Mouse (Mus musculus) spleen, postnatal 0 days (tissue): ENCODE results near the gene Vti1b. TPM values are rescaled to one million over a fixed set of nuclear protein-coding genes. Genes with fewer than 3 reads are reported as not detected.

ENCODE experiments used
- polyA plus RNA-seq: library from polyadenylated mRNA; unstranded; fragments of >200 nt; fragmentation: Nextera tagmentation; extraction: Ambion mirVana; gene quantifications from 2 replicates; pipeline ENCODE4 v1.2.1, GENCODE M21; 2015

Vti1b gene
- 56.2 and 61.7 TPM in 2 replicates for polyA plus RNA-seq

DNA sequence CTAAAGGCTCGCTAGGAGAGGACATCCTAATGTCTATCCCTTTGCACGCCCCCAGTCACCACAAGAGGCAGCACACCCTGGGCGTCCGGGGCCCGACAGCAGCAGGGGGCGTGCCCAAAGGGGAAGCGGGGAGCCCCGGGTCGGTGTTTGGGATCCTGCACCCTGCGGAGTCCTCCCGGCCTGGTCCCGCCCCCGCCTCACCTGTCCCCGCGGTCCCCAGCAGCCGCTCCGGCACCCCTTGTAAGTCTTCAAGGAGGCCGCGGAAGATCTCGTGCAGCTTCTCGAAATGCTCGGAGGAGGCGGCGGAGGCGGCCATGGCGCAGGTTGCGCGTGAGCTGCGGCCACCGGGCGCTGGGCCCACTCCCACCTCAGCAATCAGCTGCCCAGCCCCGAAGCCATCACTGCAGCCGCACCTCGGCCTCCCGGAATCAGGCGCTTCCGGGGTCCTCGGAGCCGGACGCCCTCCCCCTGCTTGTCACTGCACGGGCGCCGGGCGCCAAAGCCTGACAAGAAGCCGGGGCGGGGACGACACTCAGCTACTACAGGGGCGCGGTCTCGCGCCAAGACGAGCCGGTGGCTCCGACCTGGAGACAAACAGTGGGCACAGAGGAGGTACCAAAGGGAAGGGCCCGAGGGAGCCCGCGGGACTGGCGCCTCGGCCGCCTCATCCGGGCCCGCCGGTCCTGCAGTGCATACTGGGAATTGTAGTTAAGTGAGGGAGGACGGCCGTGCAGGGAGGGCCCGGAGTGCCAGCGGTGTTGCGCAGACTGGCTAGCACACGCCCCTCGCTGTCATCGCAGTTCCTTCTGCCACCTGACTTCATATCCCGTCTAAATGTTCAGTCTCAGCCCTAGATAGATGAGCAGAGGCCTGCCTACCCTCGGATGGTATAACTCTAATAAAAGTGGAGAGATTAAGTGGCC lies at the start of gene Vti1b:
Gene Vti1b, minus strand, starts transcription at position 649 of the 923 bp plus-strand sequence.

DNA sequence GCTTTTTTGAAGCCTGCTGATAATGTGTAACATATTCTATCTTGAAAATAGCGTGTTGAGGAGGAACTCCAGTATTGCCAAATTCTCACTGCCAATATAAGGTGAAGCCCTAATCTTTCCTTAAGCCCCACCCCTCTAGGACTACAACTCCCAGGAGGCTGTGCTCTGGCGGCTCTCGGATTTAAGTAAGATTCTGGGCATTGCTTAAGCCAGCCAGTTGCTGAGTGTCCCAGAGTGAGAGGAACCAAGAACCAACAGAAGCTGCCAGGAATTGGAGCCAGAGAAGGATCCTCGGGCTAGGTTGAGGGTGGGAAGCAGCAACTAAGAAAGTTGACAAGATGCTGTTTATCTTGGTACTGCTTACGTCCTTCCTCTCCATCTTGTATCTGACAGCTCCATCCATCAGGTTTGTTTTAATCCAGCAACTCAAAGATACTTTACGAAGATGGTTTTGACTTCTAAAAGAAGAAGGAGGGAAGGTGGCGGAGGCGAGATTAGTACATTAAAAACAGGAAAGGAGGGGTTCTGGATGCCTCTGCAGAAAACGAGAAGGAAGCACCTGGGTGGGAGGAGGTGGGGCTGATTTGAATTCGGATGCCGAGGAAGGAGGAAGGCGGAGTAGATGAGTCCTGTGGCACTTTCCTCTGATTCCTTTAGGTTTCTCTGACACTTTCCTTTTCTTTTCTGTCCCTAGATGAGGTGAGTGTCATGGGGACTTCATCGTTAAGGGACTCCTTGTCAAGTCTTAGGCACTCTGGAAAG lies 36.4 kb upstream of the Vti1b start, which contains the start of gene Rdh12:
Gene Rdh12, plus strand, starts transcription at position 212 of the 762 bp plus-strand sequence.

DNA sequence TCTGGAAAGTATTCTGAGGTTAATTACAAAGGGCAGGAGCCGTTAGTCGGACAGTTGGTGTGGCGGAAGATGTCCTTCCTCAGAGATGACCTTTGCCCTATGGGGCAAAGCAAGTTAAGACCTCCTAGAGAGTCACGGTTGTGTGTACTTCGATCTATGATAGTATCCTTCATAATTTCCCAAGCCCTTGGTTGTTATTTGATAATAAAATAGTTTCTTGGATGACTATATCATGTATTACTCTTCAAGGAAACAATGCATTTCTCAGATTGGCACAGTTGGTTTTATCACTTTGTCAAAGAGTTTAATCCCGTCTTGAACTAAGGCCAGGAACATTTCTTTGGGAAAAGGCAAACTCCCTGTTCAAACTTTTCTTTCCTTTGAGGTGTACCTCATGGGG lies 19.7 kb upstream of the Vti1b start, which contains the start of gene Rdh11:
Gene Rdh11, minus strand, starts transcription at position 101 of the 400 bp plus-strand sequence.

DNA sequence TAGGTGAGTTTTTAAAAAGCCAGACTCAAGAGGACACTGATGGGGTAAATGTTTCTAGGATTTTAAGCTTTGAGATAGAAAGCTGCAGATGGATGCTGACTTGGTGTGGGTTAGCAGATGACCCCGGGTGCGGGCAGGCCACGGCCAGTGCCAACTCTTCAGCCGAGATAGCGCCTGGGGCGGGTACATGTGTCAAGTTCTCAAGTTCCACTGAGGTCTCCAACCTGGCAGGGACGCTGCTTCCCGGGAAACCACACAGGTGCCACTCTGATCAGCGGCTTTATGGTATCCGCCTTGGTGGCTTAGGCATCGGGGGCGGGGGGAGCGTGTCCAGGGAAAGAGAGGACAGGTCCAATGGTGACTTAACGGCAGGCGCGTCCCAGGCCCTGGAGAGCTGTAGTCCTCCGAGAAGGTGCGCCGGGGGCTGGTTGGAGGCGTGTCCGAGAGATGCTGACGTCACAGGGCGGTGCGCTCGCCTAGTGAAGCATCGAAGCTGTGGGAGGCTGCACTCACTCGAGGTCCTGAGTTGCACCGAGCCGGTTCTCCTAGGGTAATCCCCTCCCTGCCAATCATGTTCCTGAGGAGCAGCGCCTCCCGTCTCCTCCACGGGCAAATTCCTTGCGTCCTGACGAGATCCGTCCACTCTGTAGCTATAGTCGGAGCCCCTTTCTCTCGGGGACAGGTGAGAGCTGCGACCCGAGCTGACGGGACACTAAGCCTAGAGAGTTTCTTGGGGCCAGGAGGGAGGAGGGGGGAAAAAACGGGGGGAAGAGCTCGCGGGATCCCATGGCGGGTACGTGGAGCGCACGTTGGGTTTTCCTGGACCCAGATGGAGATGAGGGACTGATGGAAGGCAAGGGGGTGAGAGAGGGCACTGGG lies 41.9 kb downstream of the Vti1b start, which contains the start of gene Arg2:
Gene Arg2, plus strand, starts transcription at position 479 of the 879 bp plus-strand sequence.

Other genes with a start within 250 kb of the Vti1b start
- gene Tmem229b, start 165.0 kb downstream of the Vti1b start, polyA plus RNA-seq = 6.0 and 8.1 TPM in 2 replicates
- 0.16 and 0.43 TPM in 2 replicates for gene Plekhh1, start 143.5 kb downstream of the Vti1b start, polyA plus RNA-seq
- gene Pigh, start 83.0 kb downstream of the Vti1b start, polyA plus RNA-seq = 7.8 and 10.9 TPM in 2 replicates
- gene Arg2, start 41.9 kb downstream of the Vti1b start, polyA plus RNA-seq = 3.5 and 4.5 TPM in 2 replicates
- 9.1 and 9.3 TPM in 2 replicates for gene Rdh11, start 19.6 kb upstream of the Vti1b start, polyA plus RNA-seq
- gene Rdh12, start 36.2 kb upstream of the Vti1b start, polyA plus RNA-seq = 6.3 and 7.1 TPM in 2 replicates
- gene Zfyve26, start 123.6 kb upstream of the Vti1b start, polyA plus RNA-seq = 10.0 and 10.9 TPM in 2 replicates
- gene Rad51b, start 124.6 kb upstream of the Vti1b start, polyA plus RNA-seq = 5.0 and 5.5 TPM in 2 replicates